ENCODE assay signal across 13 mouse cellular contexts in the genomic region with DNA sequence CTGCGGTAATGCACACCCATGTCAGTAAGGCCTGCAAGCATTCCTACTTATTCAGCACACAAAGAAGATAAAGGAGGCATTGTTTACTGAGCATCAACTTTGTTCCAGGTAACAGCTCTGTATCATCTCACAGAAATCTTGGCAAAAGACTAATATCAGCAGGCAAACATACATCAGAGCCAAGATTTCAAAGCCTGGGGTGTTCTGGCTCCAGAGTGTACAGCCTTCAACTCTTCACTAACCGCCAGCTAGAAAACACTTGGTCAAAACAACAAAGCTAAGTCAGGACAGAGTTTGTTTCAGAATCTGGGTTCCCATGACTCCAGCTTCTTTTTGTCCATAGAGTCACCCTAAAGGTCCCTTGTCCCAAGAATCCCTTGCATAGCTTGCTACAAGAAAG.
A peak's percentile ranks its signal among the peaks of the same experiment; 100 is the strongest.
DNase-seq lines count a peak whose midpoint lies in the region; ATAC-seq and TF ChIP-seq lines count a peak whose summit lies in the region.
"Had no signal": no experiment of that assay in that cellular context is flagged by ENCODE, and none has a peak within 500 bp of the region (broad histone marks: within the 10 kb centered on the region; RNA-seq: fewer than 3 reads in every experiment).

No protein-coding gene starts in this region.

- H3K4me3 ChIP-seq in hindbrain, embryonic 14.5 days (replicated peaks; ENCODE audit: low read length): no peak overlapping the region
- no peak overlapping the region for H3K4me3 ChIP-seq in hindbrain, embryonic 12.5 days
- H3K4me3 ChIP-seq in forebrain, embryonic 10.5 days: no peak overlapping the region
- H3K4me3 ChIP-seq in midbrain, embryonic 15.5 days: no peak overlapping the region
- H3K4me3 ChIP-seq: heart, embryonic 10.5 days; limb, embryonic 13.5 days had no signal

- H3K27me3 ChIP-seq in hindbrain, embryonic 14.5 days (ENCODE audit: control insufficient read depth, insufficient read depth, low read length): no peaks in the 10 kb centered on the region
- H3K27me3 ChIP-seq in hindbrain, embryonic 12.5 days: no peaks in the 10 kb centered on the region
- H3K27me3 ChIP-seq in forebrain, embryonic 10.5 days (ENCODE audit: poor library complexity, severe bottlenecking): no peaks in the 10 kb centered on the region
- no peaks in the 10 kb centered on the region for H3K27me3 ChIP-seq in midbrain, embryonic 15.5 days (replicated peaks)
- H3K27me3 ChIP-seq: limb, embryonic 13.5 days had no signal

- no peaks in the 10 kb centered on the region for H3K36me3 ChIP-seq in hindbrain, embryonic 14.5 days (replicated peaks; ENCODE audit: control insufficient read depth, insufficient read depth)
- H3K36me3 ChIP-seq in hindbrain, embryonic 12.5 days: no peaks in the 10 kb centered on the region
- H3K36me3 ChIP-seq in forebrain, embryonic 10.5 days (replicated peaks): no peaks in the 10 kb centered on the region
- no peaks in the 10 kb centered on the region for H3K36me3 ChIP-seq in midbrain, embryonic 15.5 days (replicated peaks)
- H3K36me3 ChIP-seq: heart, embryonic 10.5 days; limb, embryonic 13.5 days had no signal

- TF ChIP-seq POLR2A in brain, embryonic 14.5 days (IDR thresholded peaks at IDR 0.05; ENCODE audit: borderline replicate concordance, extremely low read depth, insufficient read depth, insufficient read length, poor library complexity, severe bottlenecking): no peak

- H3K9me3 ChIP-seq in hindbrain, embryonic 14.5 days (ENCODE audit: control insufficient read depth, low read length): no peaks in the 10 kb centered on the region
- H3K9me3 ChIP-seq in hindbrain, embryonic 12.5 days (replicated peaks): no peaks in the 10 kb centered on the region
- no peaks in the 10 kb centered on the region for H3K9me3 ChIP-seq in forebrain, embryonic 10.5 days
- no peaks in the 10 kb centered on the region for H3K9me3 ChIP-seq in midbrain, embryonic 15.5 days
- H3K9me3 ChIP-seq: heart, embryonic 10.5 days; limb, embryonic 13.5 days had no signal

- DNase-seq in hindbrain, embryonic 14.5 days (ENCODE audit: low spot score): no peak
- DNase-seq in brain, embryonic 14.5 days (ENCODE audit: low read depth): peak; percentile 56
- no peak for DNase-seq in forebrain, embryonic 10.5 days (ENCODE audit: extremely low spot score, low spot score)
- no peak for DNase-seq in gastrocnemius, postnatal 14 days
- no peak for DNase-seq in urinary bladder, postnatal 4 days (ENCODE audit: low spot score in 2 of 2)
- DNase-seq: gastrocnemius, postnatal 10 days; heart, postnatal 4 days; lung, adult 2 months had no signal

- WGBS in hindbrain, embryonic 14.5 days: 64% methylated on average over 2 of the region's 2 CpGs
- 79% methylated on average over 2 of the region's 2 CpGs for WGBS in hindbrain, embryonic 12.5 days
- WGBS in forebrain, embryonic 10.5 days: 86% methylated on average over 2 of the region's 2 CpGs
- WGBS in midbrain, embryonic 15.5 days: 73% methylated on average over 2 of the region's 2 CpGs

- ATAC-seq in hindbrain, embryonic 14.5 days (ENCODE audit: low FRiP score): 0 out of 2 replicates have a peak, but pooled peaks have one; percentile 4
- ATAC-seq in hindbrain, embryonic 12.5 days (ENCODE audit: low FRiP score): no peak
- ATAC-seq in midbrain, embryonic 15.5 days (replicated peaks): peak; percentile 43; the same call in 1 of the 2 replicates
- no peak for ATAC-seq in inflammation-experienced regulatory T-cells, adult 6 months

- H3K27ac ChIP-seq in hindbrain, embryonic 14.5 days: 0 out of 2 replicates have a peak overlapping the region, but pooled peaks have one; percentile 26
- H3K27ac ChIP-seq in hindbrain, embryonic 12.5 days: no peak overlapping the region
- peak overlapping the region; percentile 67; the same call in 1 of the 2 replicates for H3K27ac ChIP-seq in forebrain, embryonic 10.5 days
- no peak overlapping the region for H3K27ac ChIP-seq in midbrain, embryonic 15.5 days
- H3K27ac ChIP-seq: heart, embryonic 10.5 days; limb, embryonic 13.5 days had no signal

- no peak overlapping the region for H3K4me2 ChIP-seq in hindbrain, embryonic 14.5 days (replicated peaks)
- H3K4me2 ChIP-seq in hindbrain, embryonic 12.5 days (replicated peaks): no peak overlapping the region
- no peak overlapping the region for H3K4me2 ChIP-seq in midbrain, embryonic 15.5 days
- H3K4me2 ChIP-seq: limb, embryonic 13.5 days had no signal

- no peak for TF ChIP-seq CTCF in brain, embryonic 14.5 days (IDR thresholded peaks at IDR 0.05; ENCODE audit: borderline replicate concordance, extremely low read depth, insufficient read depth, insufficient read length)

- no peaks in the 10 kb centered on the region for H3K4me1 ChIP-seq in hindbrain, embryonic 14.5 days (replicated peaks; ENCODE audit: control insufficient read depth, insufficient read depth, low read length)
- H3K4me1 ChIP-seq in hindbrain, embryonic 12.5 days: 0 out of 2 replicates have a peak, but pooled peaks cover 4% of the 10 kb centered on the region
- peaks cover 34% of the 10 kb centered on the region for H3K4me1 ChIP-seq in forebrain, embryonic 10.5 days
- H3K4me1 ChIP-seq in midbrain, embryonic 15.5 days: no peaks in the 10 kb centered on the region
- H3K4me1 ChIP-seq: heart, embryonic 10.5 days had no signal

- no peak overlapping the region for H3K9ac ChIP-seq in hindbrain, embryonic 14.5 days
- H3K9ac ChIP-seq in hindbrain, embryonic 12.5 days: no peak overlapping the region
- H3K9ac ChIP-seq in midbrain, embryonic 15.5 days: no peak overlapping the region
- H3K9ac ChIP-seq: limb, embryonic 13.5 days had no signal

- intact Hi-C loops in gastrocnemius, postnatal 14 days (cut with DNase I; ENCODE audit: low total_unique reads): no loop called here

Comparison
In these comparisons a context has a peak if more than half of its experiments do, and no peak if none do; other contexts are left out.
1. ATAC-seq: peak in hindbrain, embryonic 14.5 days (single experiment) and midbrain, embryonic 15.5 days (single experiment); none in hindbrain, embryonic 12.5 days (single experiment) and inflammation-experienced regulatory T-cells, adult 6 months (single experiment).
2. H3K27ac ChIP-seq: peak in hindbrain, embryonic 14.5 days (single experiment) and forebrain, embryonic 10.5 days (single experiment); none in hindbrain, embryonic 12.5 days (single experiment) and midbrain, embryonic 15.5 days (single experiment).